Mouse (Mus musculus) ES-Bruce4 (cell line): Measurements from ENCODE around the gene Macrod2. TPM values are rescaled to one million over a fixed set of nuclear protein-coding genes. Genes with fewer than 3 reads are reported as not detected.

Experiments used
- H3K27ac ChIP-seq: 2 replicates; pipeline ENCODE4 v1.5.1; 2012; ENCODE audit warnings: low read length, inconsistent platforms; ENCODE audit not compliant: insufficient read depth
- H3K27me3 ChIP-seq: 2 replicates; pipeline ENCODE4 v1.6.1; 2012; ENCODE audit warnings: mild to moderate bottlenecking, low read length, inconsistent platforms; ENCODE audit not compliant: control insufficient read depth, poor library complexity, insufficient read depth, severe bottlenecking
- H3K36me3 ChIP-seq: 2 replicates; pipeline ENCODE4 v1.6.1; 2012; ENCODE audit warnings: inconsistent platforms, mild to moderate bottlenecking, low read length, moderate library complexity; ENCODE audit not compliant: control insufficient read depth, poor library complexity, insufficient read depth, severe bottlenecking
- H3K4me1 ChIP-seq: one replicate; pipeline ENCODE4 v1.8.1; 2011; ENCODE audit warnings: low read length; ENCODE audit not compliant: control insufficient read depth, insufficient read depth
- H3K4me3 ChIP-seq: 2 replicates; pipeline ENCODE4 v1.5.1; 2011; ENCODE audit warnings: low read depth, mild to moderate bottlenecking, low read length
- H3K9ac ChIP-seq: 2 replicates; pipeline ENCODE4 v1.6.1; 2012; ENCODE audit warnings: low read depth, mild to moderate bottlenecking, inconsistent platforms; ENCODE audit not compliant: poor library complexity, severe bottlenecking
- H3K9me3 ChIP-seq: replicated peaks from 2 replicates; pipeline ENCODE4 v1.6.1; 2012; ENCODE audit warnings: mild to moderate bottlenecking, low read length, inconsistent platforms; ENCODE audit not compliant: control insufficient read depth, poor library complexity, insufficient read depth, severe bottlenecking
- CTCF ChIP-seq: IDR thresholded peaks from one replicate; pipeline ENCODE4 v1.8.1; 2011; ENCODE audit warnings: low read depth, low read length
- EP300 ChIP-seq: IDR thresholded peaks from 2 replicates; pipeline ENCODE4 v1.6.1; 2011; ENCODE audit warnings: low read depth, low read length; ENCODE audit not compliant: insufficient read depth
- POLR2A ChIP-seq: IDR thresholded peaks from one replicate; pipeline ENCODE4 v1.8.1; 2011; ENCODE audit warnings: low read length; ENCODE audit not compliant: insufficient read depth
- polyA plus RNA-seq: library from polyadenylated mRNA; stranded (reverse); fragments of >200 nt; gene quantifications from 2 replicates; pipeline ENCODE4 v1.2.4, GENCODE M21; 2011; ENCODE audit warnings: low read depth; ENCODE audit not compliant: missing spikeins, insufficient read depth, insufficient read length

Macrod2 gene
- polyA plus RNA-seq, 1 experiment, result 11.9 TPM

- Histone ChIP-seq H3K4me1 (peaks cover 2% of the 10 kb centered on the region), H3K4me3 (no peak overlapping the region), H3K9ac (no peak overlapping the region), H3K27ac (peak overlapping the region; percentile 94), H3K9me3 (no peaks in the 10 kb centered on the region), H3K36me3 (no peaks in the 10 kb centered on the region), H3K27me3 (no peaks in the 10 kb centered on the region)
- TF ChIP-seq EP300 (peak; percentile 79), CTCF (no peak)
Observed at GRCm38 (mm10) chr2:141266591-141266990, 871.5 kb downstream of the Macrod2 start.

DNA sequence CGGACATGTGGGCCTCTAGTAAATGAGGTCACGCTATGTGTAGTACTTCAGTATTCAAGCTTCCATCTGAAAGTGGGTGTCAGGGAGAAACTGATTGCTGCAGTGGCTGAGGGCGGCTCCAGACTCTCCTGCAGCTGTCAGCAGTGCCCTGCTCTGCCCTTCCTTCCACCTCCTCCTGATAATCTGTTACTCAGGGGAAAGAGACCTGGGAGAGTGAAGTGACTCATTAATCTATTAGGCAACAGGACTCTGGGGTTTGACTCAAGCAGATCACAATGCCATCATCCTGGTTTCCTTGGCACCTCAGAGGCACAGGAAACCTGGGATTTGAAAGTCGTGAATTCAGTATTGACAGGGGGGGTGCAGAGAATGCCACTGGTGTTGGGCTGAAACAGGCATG is 876.4 kb downstream of the Macrod2 start:
- H3K9me3 ChIP-seq, result no peaks in the 10 kb centered on the region
- H3K4me3 ChIP-seq, result no peak overlapping the region
- TF ChIP-seq CTCF (no peak), POLR2A (no peak), EP300 (no peak)
- no peaks in the 10 kb centered on the region for H3K36me3 ChIP-seq
- no peak overlapping the region for H3K27ac ChIP-seq
- H3K9ac ChIP-seq, result no peak overlapping the region
- no peaks in the 10 kb centered on the region for H3K27me3 ChIP-seq
- no peaks in the 10 kb centered on the region for H3K4me1 ChIP-seq

GRCm38 (mm10) chr2:141272966-141273365 is 877.9 kb downstream of the Macrod2 start:
- H3K4me3 ChIP-seq, result no peak overlapping the region
- H3K36me3 ChIP-seq, result no peaks in the 10 kb centered on the region
- no peaks in the 10 kb centered on the region for H3K9me3 ChIP-seq
- no peaks in the 10 kb centered on the region for H3K4me1 ChIP-seq
- TF ChIP-seq CTCF (no peak), POLR2A (no peak), EP300 (no peak)
- H3K27ac ChIP-seq, result no peak overlapping the region
- no peaks in the 10 kb centered on the region for H3K27me3 ChIP-seq
- H3K9ac ChIP-seq, result no peak overlapping the region

- TF ChIP-seq POLR2A (no peak), EP300 (no peak), CTCF (no peak)
- no peaks in the 10 kb centered on the region for H3K9me3 ChIP-seq
- H3K36me3 ChIP-seq, result no peaks in the 10 kb centered on the region
- no peaks in the 10 kb centered on the region for H3K27me3 ChIP-seq
- no peak overlapping the region for H3K27ac ChIP-seq
- no peaks in the 10 kb centered on the region for H3K4me1 ChIP-seq
- H3K9ac ChIP-seq, result no peak overlapping the region
- no peak overlapping the region for H3K4me3 ChIP-seq
Observed at GRCm38 (mm10) chr2:141274262-141274661, 879.2 kb downstream of the Macrod2 start.

- no peak for TF ChIP-seq CTCF
- no peak for TF ChIP-seq POLR2A
- TF ChIP-seq EP300, result no peak
Observed at GRCm38 (mm10) chr2:141279130-141279698, 884.1 kb downstream of the Macrod2 start.

GRCm38 (mm10) chr2:141280817-141281216 is 885.7 kb downstream of the Macrod2 start:
- H3K27me3 ChIP-seq, result no peaks in the 10 kb centered on the region
- H3K36me3 ChIP-seq, result no peaks in the 10 kb centered on the region
- H3K9me3 ChIP-seq, result no peaks in the 10 kb centered on the region
- TF ChIP-seq POLR2A (no peak), EP300 (no peak), CTCF (no peak)
- H3K27ac ChIP-seq, result no peak overlapping the region
- no peaks in the 10 kb centered on the region for H3K4me1 ChIP-seq
- H3K9ac ChIP-seq, result no peak overlapping the region
- no peak overlapping the region for H3K4me3 ChIP-seq

More at GRCm38 (mm10) chr2:141279130-141279698, 884.1 kb downstream of the Macrod2 start:
- H3K9me3 ChIP-seq, result no peaks in the 10 kb centered on the region
- no peaks in the 10 kb centered on the region for H3K4me1 ChIP-seq
- H3K36me3 ChIP-seq, result no peaks in the 10 kb centered on the region
- no peaks in the 10 kb centered on the region for H3K27me3 ChIP-seq
- H3K9ac ChIP-seq, result no peak overlapping the region
- no peak overlapping the region for H3K27ac ChIP-seq
- H3K4me3 ChIP-seq, result no peak overlapping the region
